Mouse (Mus musculus) bone marrow macrophage, adult 2 months (primary cell): ENCODE measurements around the gene Tgfbi. TPM values are rescaled to one million over a fixed set of nuclear protein-coding genes. Genes with fewer than 3 reads are reported as not detected.

Experiments used
- H3K27ac ChIP-seq: 2 replicates; pipeline ENCODE4 v1.5.1; 2012; ENCODE audit warnings: low read depth, low read length; ENCODE audit not compliant: insufficient read depth
- H3K4me1 ChIP-seq: 2 replicates; pipeline ENCODE4 v1.6.1; 2012; ENCODE audit warnings: low read length; ENCODE audit not compliant: control insufficient read depth, insufficient read depth
- H3K4me3 ChIP-seq: 2 replicates; pipeline ENCODE4 v1.5.1; 2012; ENCODE audit warnings: mild to moderate bottlenecking, low read length, moderate library complexity; ENCODE audit not compliant: insufficient read depth
- CTCF ChIP-seq: IDR thresholded peaks from 2 replicates; pipeline ENCODE4 v1.5.1; 2012; ENCODE audit warnings: low read depth, mild to moderate bottlenecking, low read length, moderate library complexity
- POLR2A ChIP-seq: IDR thresholded peaks from 2 replicates; pipeline ENCODE4 v1.6.1; 2012; ENCODE audit warnings: mild to moderate bottlenecking, low read depth, low read length, borderline replicate concordance
- polyA plus RNA-seq: library from polyadenylated mRNA; stranded (reverse); fragments of >200 nt; gene quantifications from 2 replicates; pipeline ENCODE4 v1.2.4, GENCODE M21; 2012; ENCODE audit not compliant: missing spikeins, insufficient read depth, insufficient read length

The Tgfbi gene
- polyA plus RNA-seq, 1 experiment: 398 TPM

DNA sequence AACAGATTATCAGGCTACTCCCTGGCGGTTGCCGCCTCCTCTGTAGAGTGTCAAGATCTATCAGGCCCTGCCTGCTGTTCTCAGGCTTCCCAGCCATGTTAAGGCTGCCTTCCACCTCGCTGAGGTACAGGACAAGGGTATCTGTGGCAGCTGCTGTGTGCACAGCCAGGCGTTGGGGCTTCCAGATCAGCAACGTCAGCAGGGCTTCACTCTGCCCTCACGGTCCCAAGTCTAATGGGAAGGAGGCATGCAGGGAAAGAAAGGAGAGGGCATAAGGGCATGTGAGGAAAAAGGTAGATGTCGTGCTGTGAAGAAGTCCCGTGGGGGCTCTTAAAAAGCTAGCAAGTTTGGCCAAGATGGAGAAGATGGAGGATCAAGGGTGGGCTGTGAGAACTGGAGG is 14.1 kb upstream of the Tgfbi start:
- no peak overlapping the region for H3K27ac ChIP-seq
- peaks cover 47% of the 10 kb centered on the region for H3K4me1 ChIP-seq
- TF ChIP-seq CTCF (no peak), POLR2A (no peak)
- H3K4me3 ChIP-seq: no peak overlapping the region

DNA sequence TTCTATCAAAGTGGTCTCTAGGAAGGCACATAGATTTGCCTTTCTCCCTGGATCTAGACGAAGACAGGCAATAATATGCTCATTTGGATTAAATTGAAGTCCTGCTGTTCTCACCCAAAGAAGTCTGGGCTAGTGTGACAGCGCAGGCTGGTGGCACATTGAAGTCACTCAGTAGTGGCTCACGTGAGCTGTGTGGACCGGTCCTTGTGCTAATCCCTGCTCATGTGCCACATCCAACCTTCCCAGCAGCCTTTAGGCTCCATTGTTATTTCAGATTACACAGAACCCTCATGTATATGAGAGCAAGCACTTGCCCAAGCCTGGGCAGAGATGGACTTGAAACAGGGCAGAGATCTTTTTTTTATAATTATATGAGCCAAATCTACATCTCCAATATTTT is 12.0 kb upstream of the Tgfbi start:
- no peak overlapping the region for H3K27ac ChIP-seq
- H3K4me1 ChIP-seq: peaks cover 57% of the 10 kb centered on the region
- no peak overlapping the region for H3K4me3 ChIP-seq
- TF ChIP-seq CTCF (no peak), POLR2A (no peak)

DNA sequence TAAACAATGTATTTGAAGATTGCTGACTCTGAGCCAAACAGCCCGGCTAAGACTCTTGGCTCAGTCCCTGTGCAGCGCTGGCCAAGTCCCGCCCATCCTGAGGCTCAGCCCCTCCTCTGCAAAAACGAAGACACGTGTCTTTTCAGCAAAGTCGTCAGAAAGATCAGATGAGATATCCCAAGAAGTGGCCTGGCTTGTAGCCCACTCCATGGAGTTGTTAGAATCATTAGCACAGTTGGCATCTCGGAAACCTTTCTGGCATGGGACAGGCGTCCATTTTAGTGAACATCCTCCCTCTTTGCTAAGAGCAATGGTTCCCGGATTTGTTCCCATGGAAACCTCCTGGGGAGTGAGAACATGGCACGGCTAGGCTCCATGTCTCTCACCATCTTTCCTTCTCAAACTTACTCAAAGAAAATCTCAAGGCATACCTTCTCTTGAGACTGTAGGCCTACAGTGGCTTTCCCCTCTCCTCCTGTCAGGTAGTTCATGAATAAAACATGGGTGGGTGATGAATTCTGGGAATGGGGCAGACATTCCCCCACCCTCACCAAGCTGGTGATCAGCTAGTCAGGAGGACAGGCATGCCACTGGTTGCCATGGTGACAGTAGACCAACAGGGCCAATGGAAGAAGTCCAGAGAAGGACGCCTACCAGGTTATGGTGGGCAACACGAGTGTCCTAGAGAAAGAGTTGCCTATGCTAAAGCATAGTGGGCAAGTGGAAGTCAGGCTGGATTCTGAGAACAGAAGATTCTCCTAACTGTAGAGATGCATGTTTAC is 11.3 kb upstream of the Tgfbi start:
- Histone ChIP-seq H3K27ac (no peak overlapping the region), H3K4me3 (no peak overlapping the region), H3K4me1 (peaks cover 51% of the 10 kb centered on the region)
- TF ChIP-seq POLR2A (no peak), CTCF (no peak)

DNA sequence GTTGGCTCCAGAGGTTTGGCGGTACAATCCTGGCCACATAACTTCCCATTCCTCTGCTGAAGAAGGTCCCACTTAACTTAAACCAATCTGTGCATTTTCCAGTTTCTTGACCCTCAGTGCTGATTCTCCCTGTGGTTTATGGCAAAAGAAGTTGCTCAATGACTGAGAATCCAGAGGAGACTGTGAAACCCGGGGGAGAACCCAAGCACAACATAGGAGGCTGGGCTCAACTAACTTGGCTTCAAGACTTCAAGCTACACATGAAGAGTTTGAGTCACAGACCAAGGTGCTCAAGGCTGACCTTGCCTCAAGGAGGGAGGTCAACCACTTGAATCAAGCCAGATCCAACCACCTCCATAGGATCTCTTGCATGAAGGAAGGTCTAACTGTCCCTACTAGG is 9.8 kb upstream of the Tgfbi start:
- no peak for TF ChIP-seq CTCF
- no peak for TF ChIP-seq POLR2A
- peaks cover 46% of the 10 kb centered on the region for H3K4me1 ChIP-seq
- peak overlapping the region; percentile 28; the same call in 1 of the 2 replicates for H3K27ac ChIP-seq
- H3K4me3 ChIP-seq: no peak overlapping the region

- Histone ChIP-seq H3K4me1 (peaks cover 46% of the 10 kb centered on the region), H3K4me3 (no peak overlapping the region), H3K27ac (no peak overlapping the region)
- no peak for TF ChIP-seq POLR2A
- no peak for TF ChIP-seq CTCF
These were observed 9.0 kb upstream of the Tgfbi start for GRCm38 (mm10) chr13:56600216-56600890.

DNA sequence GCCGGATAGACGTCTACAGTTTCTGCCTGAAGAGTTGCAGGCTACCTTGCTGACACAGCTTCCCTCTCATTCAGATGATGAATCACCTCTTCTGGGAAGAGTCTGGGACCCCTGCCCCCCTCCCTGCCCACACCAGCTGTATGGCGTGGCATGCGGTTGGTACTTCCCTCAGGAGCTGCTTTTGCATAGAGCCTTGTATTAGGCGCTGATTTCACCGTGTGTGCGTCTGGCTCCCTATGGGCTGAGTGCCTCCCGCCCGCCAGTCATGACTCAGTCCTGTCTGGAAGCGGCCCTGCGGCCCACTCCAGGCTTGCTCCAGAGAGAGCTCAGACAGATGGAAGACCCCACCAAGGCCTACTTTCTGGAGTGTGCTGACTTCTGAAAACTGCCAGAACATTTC is 8.1 kb upstream of the Tgfbi start:
- Histone ChIP-seq H3K4me1 (peaks cover 46% of the 10 kb centered on the region), H3K4me3 (no peak overlapping the region), H3K27ac (peak overlapping the region; percentile 35)
- TF ChIP-seq POLR2A (no peak), CTCF (no peak)

DNA sequence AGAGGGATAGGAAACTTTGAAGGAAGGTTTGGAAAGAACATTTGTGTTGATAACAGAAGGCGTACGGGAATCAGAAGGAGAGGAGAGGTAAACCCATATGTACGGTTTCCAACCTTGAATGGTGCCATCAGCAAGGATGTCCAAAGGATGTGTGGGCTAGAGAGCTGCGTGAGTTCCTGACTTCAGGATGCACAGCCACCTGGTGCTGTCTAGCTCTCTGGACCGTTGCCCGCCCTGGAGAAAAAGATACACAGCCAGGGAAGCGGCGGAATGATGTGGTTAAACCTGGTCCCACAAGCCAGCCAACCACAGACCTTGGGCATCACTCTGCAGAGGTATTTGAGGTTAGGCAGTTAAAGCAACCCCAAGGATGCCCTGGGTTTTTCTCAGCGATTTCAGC is 3.8 kb upstream of the Tgfbi start:
- TF ChIP-seq POLR2A (no peak), CTCF (no peak)
- H3K4me1 ChIP-seq: peaks cover 33% of the 10 kb centered on the region
- H3K27ac ChIP-seq: no peak overlapping the region
- H3K4me3 ChIP-seq: no peak overlapping the region

GRCm38 (mm10) chr13:56606724-56607123 is 2.6 kb upstream of the Tgfbi start:
- Histone ChIP-seq H3K4me3 (no peak overlapping the region), H3K27ac (no peak overlapping the region), H3K4me1 (peaks cover 33% of the 10 kb centered on the region)
- TF ChIP-seq POLR2A (no peak), CTCF (no peak)

DNA sequence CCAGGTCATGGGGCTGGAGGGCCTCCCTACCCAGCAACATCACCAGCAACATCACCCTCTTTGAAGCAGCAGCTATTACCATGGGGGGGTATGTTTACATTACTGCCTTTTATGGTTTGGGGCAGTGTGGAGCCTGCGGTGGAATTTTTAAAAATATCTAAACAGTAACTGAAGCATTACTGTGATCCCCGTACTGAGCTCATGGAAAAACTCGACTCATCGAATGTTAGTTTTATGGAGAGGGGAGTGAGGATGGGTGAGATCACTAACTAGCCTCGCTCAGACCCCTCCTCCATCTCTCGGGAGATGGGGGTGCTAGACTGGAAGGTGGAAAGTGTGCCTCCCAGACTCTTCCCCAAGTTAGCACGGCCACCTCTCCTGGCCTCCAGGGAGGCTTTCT is 2.1 kb upstream of the Tgfbi start:
- TF ChIP-seq POLR2A (no peak), CTCF (no peak)
- Histone ChIP-seq H3K27ac (no peak overlapping the region), H3K4me1 (peaks cover 34% of the 10 kb centered on the region), H3K4me3 (no peak overlapping the region)

DNA sequence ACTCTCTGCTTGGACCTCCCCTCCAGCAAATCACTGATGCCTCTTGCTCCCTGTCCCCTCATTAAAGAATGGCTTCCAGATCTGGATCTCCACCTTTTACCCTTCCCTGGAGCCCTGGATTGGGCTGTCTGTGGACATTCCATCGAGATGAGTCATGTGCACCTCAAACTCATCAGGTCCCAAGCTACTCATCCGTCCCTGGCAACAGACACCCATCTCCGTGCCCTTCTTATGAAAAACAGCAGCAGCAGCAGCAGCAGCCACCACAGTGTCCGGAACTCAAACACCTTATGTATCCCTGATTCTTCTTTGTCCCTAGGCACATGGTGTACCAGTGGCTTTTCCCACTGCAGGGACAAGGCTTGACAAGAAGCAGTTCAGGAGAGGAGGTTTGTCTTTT is 1.5 kb upstream of the Tgfbi start:
- Histone ChIP-seq H3K4me1 (peaks cover 38% of the 10 kb centered on the region), H3K27ac (no peak overlapping the region), H3K4me3 (no peak overlapping the region)
- TF ChIP-seq CTCF: no peak
- no peak for TF ChIP-seq POLR2A
